Mouse (Mus musculus) erythroblast, embryonic 14.5 days (primary cell): ENCODE results near the gene Kcnj1.

Experiments used
- GATA1 ChIP-seq: IDR thresholded peaks from 2 replicates; pipeline ENCODE4 v1.6.1; 2012; ENCODE audit warnings: low read length, inconsistent platforms, mixed read lengths
- TAL1 ChIP-seq: IDR thresholded peaks from 3 replicates; pipeline ENCODE4 v1.6.1; 2012; ENCODE audit warnings: low read length, inconsistent platforms, mixed read lengths

- TF ChIP-seq TAL1: no peak
- no peak for TF ChIP-seq GATA1
Measured at GRCm38 (mm10) chr9:32412836-32413580, 40.7 kb downstream of the Kcnj1 start.
